Mouse (Mus musculus): ENCODE measurements around the gene Gstp1. TPM values are rescaled to one million over a fixed set of nuclear protein-coding genes. Genes with fewer than 3 reads are reported as not detected.
"Not testable (repeated sequence)": the region's sequence is repeated elsewhere in the genome, so short reads cannot be mapped to it uniquely, and the experiment has no call there.

The Gstp1 gene
- polyA plus RNA-seq, 1 experiment from 2014 or later: 752 TPM

GRCm38 (mm10) chr19:4037154-4037787 lies 514 bp downstream of the Gstp1 start:
- H3K27ac ChIP-seq (replicated peaks): peak overlapping the region; percentile 66
- H3K9me3 ChIP-seq (replicated peaks); H3K36me3 ChIP-seq (replicated peaks); ATAC-seq (ENCODE audit: insufficient read depth); H3K27me3 ChIP-seq: not testable (repeated sequence)
- peak overlapping the region; percentile 83 for H3K4me2 ChIP-seq
- H3K9ac ChIP-seq: peak overlapping the region; percentile 71
- peak overlapping the region; percentile 65 for H3K4me3 ChIP-seq (replicated peaks)
- 21% methylated on average over 7 of the region's 8 CpGs for WGBS (ENCODE audit: insufficient replicate concordance)
- H3K4me1 ChIP-seq (replicated peaks): peaks cover 42% of the 10 kb centered on the region

GRCm38 (mm10) chr19:4036327-4037045 lies 1.3 kb downstream of the Gstp1 start:
- Histone ChIP-seq H3K27ac (replicated peaks) (peak overlapping the region; percentile 64), H3K36me3 (replicated peaks) (0 out of 2 replicates have a peak, but pooled peaks cover 5% of the 10 kb centered on the region), H3K9ac (no peak overlapping the region), H3K4me3 (replicated peaks) (peak overlapping the region; percentile 26), H3K27me3 (no peaks in the 10 kb centered on the region), H3K4me1 (replicated peaks) (peaks cover 42% of the 10 kb centered on the region), H3K9me3 (replicated peaks) (no peaks in the 10 kb centered on the region), H3K4me2 (peak overlapping the region; percentile 48)
- 55% methylated on average over 12 of the region's 12 CpGs for WGBS (ENCODE audit: insufficient replicate concordance)
- peak; percentile 32; the same call in 1 of the 2 replicates for ATAC-seq (ENCODE audit: insufficient read depth)

- Histone ChIP-seq H3K9me3 (replicated peaks) (no peaks in the 10 kb centered on the region), H3K4me1 (replicated peaks) (peaks cover 45% of the 10 kb centered on the region), H3K27me3 (no peaks in the 10 kb centered on the region), H3K36me3 (replicated peaks) (0 out of 2 replicates have a peak, but pooled peaks cover 5% of the 10 kb centered on the region), H3K27ac (replicated peaks) (peak overlapping the region; percentile 58), H3K9ac (no peak overlapping the region), H3K4me2 (no peak overlapping the region), H3K4me3 (replicated peaks) (no peak overlapping the region)
- 59% methylated on average over 5 of the region's 5 CpGs for WGBS (ENCODE audit: insufficient replicate concordance)
- no peak for ATAC-seq (ENCODE audit: insufficient read depth)
These were observed 4.0 kb downstream of the Gstp1 start for GRCm38 (mm10) chr19:4033742-4034141.

DNA sequence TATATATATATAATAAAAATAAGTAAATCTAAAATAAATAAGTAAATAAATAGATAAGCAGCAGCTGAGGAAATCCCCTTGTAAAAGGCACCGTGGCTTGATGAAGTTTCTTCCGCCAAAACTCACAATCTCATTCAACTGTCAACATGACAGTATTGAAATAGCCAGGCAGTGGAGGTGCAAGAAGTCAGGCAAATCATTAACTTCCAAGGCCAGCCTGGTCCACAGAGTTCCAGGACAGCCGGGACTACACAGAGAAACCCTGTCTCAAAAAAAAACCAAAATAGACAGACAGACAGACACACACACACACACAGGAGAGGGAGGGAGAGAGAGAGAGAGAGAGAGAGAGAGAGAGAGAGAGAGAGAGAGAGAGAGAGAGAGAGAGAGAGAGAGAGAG lies 4.5 kb downstream of the Gstp1 start:
- peak overlapping the region; percentile 58; the same call in 1 of the 2 replicates for H3K27ac ChIP-seq (replicated peaks)
- no peak overlapping the region for H3K4me3 ChIP-seq (replicated peaks)
- no peaks in the 10 kb centered on the region for H3K27me3 ChIP-seq
- WGBS (ENCODE audit: insufficient replicate concordance): 58% methylated on average over 3 of the region's 3 CpGs
- 0 out of 2 replicates have a peak, but pooled peaks cover 5% of the 10 kb centered on the region for H3K36me3 ChIP-seq (replicated peaks)
- H3K4me1 ChIP-seq (replicated peaks): peaks cover 42% of the 10 kb centered on the region
- ATAC-seq (ENCODE audit: insufficient read depth): 0 out of 2 replicates have a peak, but pooled peaks have one; percentile 36
- no peak overlapping the region for H3K9ac ChIP-seq
- H3K9me3 ChIP-seq (replicated peaks): no peaks in the 10 kb centered on the region
- no peak overlapping the region for H3K4me2 ChIP-seq

DNA sequence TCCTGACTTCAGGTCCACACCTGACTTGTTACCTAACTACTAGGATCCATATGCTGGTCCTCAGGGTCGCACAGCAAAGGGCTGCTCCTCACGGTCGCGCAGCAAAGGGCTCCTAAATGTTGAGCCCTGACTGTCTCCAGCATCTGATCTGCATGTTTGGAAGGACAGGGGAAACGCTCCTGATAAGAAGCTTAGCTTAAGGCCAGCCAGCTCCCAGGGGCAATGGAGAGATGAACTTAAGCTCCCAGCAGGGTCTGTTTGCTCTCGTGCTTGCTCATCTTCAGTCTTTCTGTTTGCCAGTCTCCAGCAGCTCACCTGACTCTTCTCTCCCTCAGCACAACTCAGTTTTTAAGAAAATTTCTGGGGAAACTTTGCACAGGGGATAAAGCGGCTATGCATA lies 5.1 kb downstream of the Gstp1 start:
- peak overlapping the region; percentile 64 for H3K27ac ChIP-seq (replicated peaks)
- H3K9ac ChIP-seq: no peak overlapping the region
- 47% methylated on average over 7 of the region's 7 CpGs for WGBS (ENCODE audit: insufficient replicate concordance)

GRCm38 (mm10) chr19:4027576-4027975 lies 10.2 kb downstream of the Gstp1 start:
- Histone ChIP-seq H3K27me3 (no peaks in the 10 kb centered on the region), H3K4me2 (no peak overlapping the region), H3K27ac (replicated peaks) (no peak overlapping the region), H3K9me3 (replicated peaks) (no peaks in the 10 kb centered on the region; the same call in 1 of the 2 replicates), H3K9ac (no peak overlapping the region), H3K4me3 (replicated peaks) (no peak overlapping the region), H3K4me1 (replicated peaks) (peaks cover 4% of the 10 kb centered on the region; the same call in 1 of the 2 replicates), H3K36me3 (replicated peaks) (no peaks in the 10 kb centered on the region)
- ATAC-seq (ENCODE audit: insufficient read depth): no peak

More for the DNA sequence above, 5.1 kb downstream of the Gstp1 start:
- Histone ChIP-seq H3K4me2 (no peak overlapping the region), H3K27me3 (no peaks in the 10 kb centered on the region), H3K4me1 (replicated peaks) (peaks cover 36% of the 10 kb centered on the region), H3K4me3 (replicated peaks) (no peak overlapping the region), H3K36me3 (replicated peaks) (0 out of 2 replicates have a peak, but pooled peaks cover 5% of the 10 kb centered on the region), H3K9me3 (replicated peaks) (no peaks in the 10 kb centered on the region)
- ATAC-seq (ENCODE audit: insufficient read depth): no peak

DNA sequence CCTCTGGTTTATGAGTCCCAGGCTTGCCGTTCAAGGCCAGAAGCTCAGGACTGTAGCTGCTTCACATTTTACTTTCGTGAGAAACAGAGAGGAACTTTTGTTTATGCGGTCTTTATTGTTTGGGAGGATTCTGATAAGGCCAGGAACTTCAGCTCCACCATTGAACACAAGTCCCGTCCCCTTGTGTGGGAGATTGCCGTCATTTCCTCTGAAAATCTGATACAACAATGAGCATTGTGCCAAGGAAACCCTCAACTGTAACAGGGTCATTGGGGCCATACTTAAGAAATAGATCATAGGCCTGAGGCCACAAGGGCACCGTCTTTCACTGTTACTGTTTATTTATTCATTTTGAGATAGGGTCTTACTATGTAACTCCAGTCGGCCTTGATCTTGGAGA lies 14.6 kb downstream of the Gstp1 start:
- Histone ChIP-seq H3K36me3 (replicated peaks) (no peaks in the 10 kb centered on the region), H3K4me1 (replicated peaks) (peaks cover 14% of the 10 kb centered on the region), H3K27me3 (no peaks in the 10 kb centered on the region), H3K9me3 (replicated peaks) (no peaks in the 10 kb centered on the region; the same call in 1 of the 2 replicates), H3K4me3 (replicated peaks) (no peak overlapping the region), H3K4me2 (no peak overlapping the region), H3K27ac (replicated peaks) (no peak overlapping the region), H3K9ac (no peak overlapping the region)
- no peak for ATAC-seq (ENCODE audit: insufficient read depth)
- 43% methylated on average over 7 of the region's 7 CpGs for WGBS (ENCODE audit: insufficient replicate concordance)

GRCm38 (mm10) chr19:4018743-4019583 lies 18.8 kb downstream of the Gstp1 start:
- peak overlapping the region; percentile 34; the same call in 1 of the 2 replicates for H3K4me2 ChIP-seq
- peak; percentile 64 for ATAC-seq (ENCODE audit: insufficient read depth)
- H3K27me3 ChIP-seq: no peaks in the 10 kb centered on the region
- WGBS (ENCODE audit: insufficient replicate concordance): 33% methylated on average over 18 of the region's 18 CpGs
- no peaks in the 10 kb centered on the region for H3K9me3 ChIP-seq (replicated peaks)
- peaks cover 36% of the 10 kb centered on the region for H3K4me1 ChIP-seq (replicated peaks)
- no peak overlapping the region for H3K27ac ChIP-seq (replicated peaks)
- no peak overlapping the region for H3K4me3 ChIP-seq (replicated peaks)
- H3K9ac ChIP-seq: no peak overlapping the region
- H3K36me3 ChIP-seq (replicated peaks): no peaks in the 10 kb centered on the region

GRCm38 (mm10) chr19:4017921-4018587 lies 19.7 kb downstream of the Gstp1 start:
- peaks cover 42% of the 10 kb centered on the region for H3K4me1 ChIP-seq (replicated peaks)
- H3K4me3 ChIP-seq (replicated peaks): no peak overlapping the region
- no peaks in the 10 kb centered on the region for H3K36me3 ChIP-seq (replicated peaks)
- no peak overlapping the region for H3K9ac ChIP-seq
- ATAC-seq (ENCODE audit: insufficient read depth): no peak
- H3K9me3 ChIP-seq (replicated peaks): no peaks in the 10 kb centered on the region
- no peak overlapping the region for H3K4me2 ChIP-seq
- H3K27ac ChIP-seq (replicated peaks): no peak overlapping the region
- no peaks in the 10 kb centered on the region for H3K27me3 ChIP-seq
- WGBS (ENCODE audit: insufficient replicate concordance): 66% methylated on average over 10 of the region's 10 CpGs

DNA sequence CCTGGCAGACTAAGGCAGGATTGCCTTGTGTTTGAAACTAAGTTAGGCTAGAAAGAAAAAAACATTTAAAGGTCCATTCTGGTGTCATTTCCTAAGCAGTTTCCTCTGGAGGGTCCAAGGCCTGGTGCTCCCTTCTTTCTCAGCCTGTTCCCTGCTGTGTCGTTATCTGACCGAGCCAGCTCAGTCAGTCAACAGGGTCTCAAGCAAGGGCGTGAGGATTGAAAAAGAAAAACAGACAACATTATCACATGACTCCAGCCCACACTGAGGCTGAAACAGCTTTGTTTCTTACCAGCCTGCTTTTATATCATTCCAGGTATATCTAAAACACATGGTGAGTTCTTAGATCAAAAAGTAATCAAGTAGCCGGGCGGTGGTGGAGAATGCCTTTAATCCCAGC lies 22.1 kb downstream of the Gstp1 start:
- no peak for ATAC-seq (ENCODE audit: insufficient read depth)
- H3K27ac ChIP-seq (replicated peaks): peak overlapping the region; percentile 78

More for the DNA sequence above, 22.1 kb downstream of the Gstp1 start:
- no peaks in the 10 kb centered on the region for H3K27me3 ChIP-seq
- H3K4me2 ChIP-seq: peak overlapping the region; percentile 0; the same call in 1 of the 2 replicates
- H3K36me3 ChIP-seq (replicated peaks): 0 out of 2 replicates have a peak, but pooled peaks cover 6% of the 10 kb centered on the region
- WGBS (ENCODE audit: insufficient replicate concordance): 22% methylated on average over 5 of the region's 5 CpGs
- no peak overlapping the region for H3K4me3 ChIP-seq (replicated peaks)
- peaks cover 59% of the 10 kb centered on the region for H3K4me1 ChIP-seq (replicated peaks)
- no peak overlapping the region for H3K9ac ChIP-seq
- no peaks in the 10 kb centered on the region for H3K9me3 ChIP-seq (replicated peaks)

Measured in liver, embryonic 15.5 days (tissue).